10 mouse cellular contexts compared by ENCODE assay signal in the genomic region with DNA sequence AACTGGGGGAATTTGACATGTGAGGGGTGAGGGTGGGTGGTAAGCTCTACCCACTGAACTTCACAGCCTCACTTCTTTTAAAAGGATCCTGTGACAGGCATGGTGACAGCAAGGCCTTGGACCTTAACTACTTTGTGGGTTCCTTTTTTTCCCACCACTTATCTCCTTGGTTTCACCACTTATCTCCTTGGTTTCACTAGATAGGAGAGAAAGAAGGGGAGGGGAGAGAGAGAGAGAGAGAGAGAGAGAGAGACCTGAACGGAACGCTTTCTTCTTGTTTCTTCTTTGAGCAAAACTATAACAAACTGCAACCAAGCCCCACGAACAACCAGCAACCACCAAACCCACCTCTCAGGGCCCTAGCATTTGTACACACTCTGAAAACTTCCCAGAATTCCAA. TPM values are rescaled to one million over a fixed set of nuclear protein-coding genes. Genes with fewer than 3 reads are reported as not detected.
DNase-seq lines count a peak whose midpoint lies in the region; ATAC-seq and TF ChIP-seq lines count a peak whose summit lies in the region.
"Had no signal": no experiment of that assay in that cellular context is flagged by ENCODE, and none has a peak within 500 bp of the region (broad histone marks: within the 10 kb centered on the region; RNA-seq: fewer than 3 reads in every experiment).

No protein-coding gene starts in this region.

- H3K27ac ChIP-seq in liver, embryonic 11.5 days (ENCODE audit: low read depth, low read length), result peak overlapping the region; percentile 32; the same call in 1 of the 2 replicates
- H3K27ac ChIP-seq in intestine, embryonic 16.5 days (ENCODE audit: low read length), result peak overlapping the region; percentile 65
- no peak overlapping the region for H3K27ac ChIP-seq in cerebellum, adult 2 months (ENCODE audit: insufficient read depth, low read length)

- H3K27me3 ChIP-seq in liver, embryonic 11.5 days (replicated peaks; ENCODE audit: control insufficient read depth, insufficient read depth, low read length), result no peaks in the 10 kb centered on the region
- H3K27me3 ChIP-seq in intestine, embryonic 16.5 days (replicated peaks; ENCODE audit: control insufficient read depth, insufficient read depth, low read length), result no peaks in the 10 kb centered on the region
- H3K27me3 ChIP-seq in cerebellum, adult 2 months (ENCODE audit: control insufficient read depth, insufficient read depth, low read length), result no peaks in the 10 kb centered on the region

- TF ChIP-seq CTCF in cerebellum, adult 2 months (IDR thresholded peaks at IDR 0.05; ENCODE audit: borderline replicate concordance, insufficient read depth, low read depth, low read length), result no peak

- H3K36me3 ChIP-seq in liver, embryonic 11.5 days (ENCODE audit: control insufficient read depth, insufficient read depth, low read length), result no peaks in the 10 kb centered on the region
- H3K36me3 ChIP-seq in intestine, embryonic 16.5 days (ENCODE audit: control insufficient read depth, insufficient read depth, low read length), result no peaks in the 10 kb centered on the region

- H3K4me2 ChIP-seq in liver, embryonic 11.5 days, result no peak overlapping the region
- H3K4me2 ChIP-seq in intestine, embryonic 16.5 days (ENCODE audit: low read depth, low read length), result no peak overlapping the region

- ATAC-seq in liver, embryonic 11.5 days (replicated peaks; ENCODE audit: low FRiP score), result no peak
- ATAC-seq in intestine, embryonic 16.5 days, result no peak

- 39% methylated on average over 3 of the region's 3 CpGs for WGBS in liver, embryonic 11.5 days
- WGBS in intestine, embryonic 16.5 days, result 48% methylated on average over 3 of the region's 3 CpGs
- WGBS in cerebellum, adult 2 months, result 62% methylated on average over 3 of the region's 3 CpGs

- H3K9ac ChIP-seq in liver, embryonic 11.5 days (ENCODE audit: low read depth, low read length), result peak overlapping the region; percentile 2
- H3K9ac ChIP-seq in intestine, embryonic 16.5 days (ENCODE audit: low read depth, low read length), result no peak overlapping the region

- H3K4me1 ChIP-seq in liver, embryonic 11.5 days (replicated peaks; ENCODE audit: control insufficient read depth, insufficient read depth, low read length), result peaks cover 45% of the 10 kb centered on the region
- H3K4me1 ChIP-seq in intestine, embryonic 16.5 days (ENCODE audit: control insufficient read depth, insufficient read depth, low read length), result peaks cover 37% of the 10 kb centered on the region
- no peaks in the 10 kb centered on the region for H3K4me1 ChIP-seq in cerebellum, adult 2 months (ENCODE audit: control insufficient read depth, insufficient read depth, low read length)

- peak; percentile 23 for DNase-seq in embryo, embryonic 11 days
- no peak for DNase-seq in embryo, embryonic 10.5 days (ENCODE audit: low spot score)
- DNase-seq in liver, embryonic 11.5 days (ENCODE audit: low spot score), result no peak
- no peak for DNase-seq in liver
- peak; percentile 67 for DNase-seq in R1 (ENCODE audit: low read depth, low spot score)
- DNase-seq in cerebellum, adult 2 months, result no peak
- DNase-seq in adipocyte (ENCODE audit: low spot score), result no peak
- DNase-seq: kidney, adult 2 months; thymus, adult 18-20 months had no signal

- TF ChIP-seq POLR2A in cerebellum, adult 2 months (IDR thresholded peaks at IDR 0.05; ENCODE audit: borderline replicate concordance, insufficient read depth, low read length), result no peak

- no peaks in the 10 kb centered on the region for H3K9me3 ChIP-seq in liver, embryonic 11.5 days (ENCODE audit: control insufficient read depth, low read length)
- no peaks in the 10 kb centered on the region for H3K9me3 ChIP-seq in intestine, embryonic 16.5 days (ENCODE audit: control insufficient read depth, low read length)

- H3K4me3 ChIP-seq in liver, embryonic 11.5 days (ENCODE audit: low read depth, low read length), result no peak overlapping the region
- no peak overlapping the region for H3K4me3 ChIP-seq in intestine, embryonic 16.5 days (ENCODE audit: low read length)
- no peak overlapping the region for H3K4me3 ChIP-seq in cerebellum, adult 2 months (replicated peaks; ENCODE audit: insufficient read depth, low read depth, low read length)

RNA-seq across cellular contexts. Expression of a gene that starts 1.9 kb away (rescaled TPM):
- 761 and 762 TPM in 2 replicates for polyA plus RNA-seq in liver, embryonic 11.5 days (2014; fragmentation: Nextera tagmentation; extraction: Ambion mirVana)
- polyA plus RNA-seq in intestine, embryonic 16.5 days (2015; fragmentation: Nextera tagmentation; extraction: Ambion mirVana), result 942 and 972 TPM in 2 replicates
- polyA plus RNA-seq in cerebellum, adult 2 months (2012; rRNA removed), result 888 and 964 TPM in 2 replicates

RNA-seq across cellular contexts. Expression of a gene that starts 9.2 kb away (rescaled TPM):
- polyA plus RNA-seq in liver, embryonic 11.5 days (2014; fragmentation: Nextera tagmentation; extraction: Ambion mirVana), result 239 and 256 TPM in 2 replicates
- polyA plus RNA-seq in intestine, embryonic 16.5 days (2015; fragmentation: Nextera tagmentation; extraction: Ambion mirVana), result 190 and 212 TPM in 2 replicates
- polyA plus RNA-seq in cerebellum, adult 2 months (2012; rRNA removed), result 224 and 231 TPM in 2 replicates

RNA-seq across cellular contexts. Expression of a gene that starts 32.4 kb away (rescaled TPM):
- polyA plus RNA-seq in liver, embryonic 11.5 days (2014; fragmentation: Nextera tagmentation; extraction: Ambion mirVana), result 29.0 and 29.4 TPM in 2 replicates
- 6.0 and 7.3 TPM in 2 replicates for polyA plus RNA-seq in intestine, embryonic 16.5 days (2015; fragmentation: Nextera tagmentation; extraction: Ambion mirVana)
- 2.2 and 2.7 TPM in 2 replicates for polyA plus RNA-seq in cerebellum, adult 2 months (2012; rRNA removed)

RNA-seq across cellular contexts. Expression of a gene that starts 52.5 kb away (rescaled TPM):
- 7.7 and 8.6 TPM in 2 replicates for polyA plus RNA-seq in liver, embryonic 11.5 days (2014; fragmentation: Nextera tagmentation; extraction: Ambion mirVana)
- polyA plus RNA-seq in intestine, embryonic 16.5 days (2015; fragmentation: Nextera tagmentation; extraction: Ambion mirVana), result 3.3 and 3.4 TPM in 2 replicates
- 31.1 and 32.4 TPM in 2 replicates for polyA plus RNA-seq in cerebellum, adult 2 months (2012; rRNA removed)

RNA-seq across cellular contexts. Expression of a gene that starts 56.5 kb away (rescaled TPM):
- 17.7 and 19.2 TPM in 2 replicates for polyA plus RNA-seq in liver, embryonic 11.5 days (2014; fragmentation: Nextera tagmentation; extraction: Ambion mirVana)
- polyA plus RNA-seq in intestine, embryonic 16.5 days (2015; fragmentation: Nextera tagmentation; extraction: Ambion mirVana), result 13.4 and 14.3 TPM in 2 replicates
- 25.4 and 28.9 TPM in 2 replicates for polyA plus RNA-seq in cerebellum, adult 2 months (2012; rRNA removed)

Comparison
In these comparisons a context has a peak if more than half of its experiments do, and no peak if none do; other contexts are left out.
1. DNase-seq: peak in embryo, embryonic 11 days (single experiment) and R1 (single experiment); none in embryo, embryonic 10.5 days (single experiment), liver, embryonic 11.5 days (single experiment), liver (single experiment), cerebellum, adult 2 months (0 of 2) and adipocyte (single experiment).